In genomic region chr10:12941018-12941761, GRCm38 (mm10) we compare ENCODE assay signal across 9 mouse cellular contexts. TPM values are rescaled to one million over a fixed set of nuclear protein-coding genes. Genes with fewer than 3 reads are reported as not detected.
DNase-seq lines count a peak whose midpoint lies in the region; ATAC-seq and TF ChIP-seq lines count a peak whose summit lies in the region.
"Had no signal": no experiment of that assay in that cellular context is flagged by ENCODE, and none has a peak within 500 bp of the region (broad histone marks: within the 10 kb centered on the region; RNA-seq: fewer than 3 reads in every experiment).

No protein-coding gene starts in this region.

- peak; percentile 83 for ATAC-seq in forebrain, embryonic 12.5 days (ENCODE audit: low FRiP score)
- 0 out of 2 replicates have a peak, but pooled peaks have one; percentile 27 for ATAC-seq in intestine, embryonic 14.5 days (replicated peaks; ENCODE audit: low FRiP score, low TSS enrichment, low read depth)
- peak; percentile 53 for ATAC-seq in limb, embryonic 14.5 days (ENCODE audit: low FRiP score, low read depth)
- ATAC-seq in neural tube, embryonic 15.5 days (ENCODE audit: low FRiP score): peak; percentile 95
- no peak for ATAC-seq in erythroid progenitor cell, adult 5-6 weeks (replicated peaks; ENCODE audit: low FRiP score, poor library complexity, severe bottlenecking)

- peaks cover 7% of the 10 kb centered on the region for H3K4me1 ChIP-seq in forebrain, embryonic 12.5 days
- H3K4me1 ChIP-seq in intestine, embryonic 14.5 days (replicated peaks; ENCODE audit: control insufficient read depth, insufficient read depth, low read length): no peaks in the 10 kb centered on the region
- peaks cover 4% of the 10 kb centered on the region; the same call in 1 of the 2 replicates for H3K4me1 ChIP-seq in limb, embryonic 14.5 days (ENCODE audit: control insufficient read depth, insufficient read depth, low read length)
- peaks cover 10% of the 10 kb centered on the region for H3K4me1 ChIP-seq in neural tube, embryonic 15.5 days

- no peak for TF ChIP-seq POLR2A in limb, embryonic 14.5 days (IDR thresholded peaks at IDR 0.05; ENCODE audit: borderline replicate concordance, extremely low read depth, insufficient read depth, insufficient read length)

- peak overlapping the region; percentile 45 for H3K4me3 ChIP-seq in forebrain, embryonic 12.5 days (replicated peaks)
- H3K4me3 ChIP-seq in intestine, embryonic 14.5 days (ENCODE audit: low read depth, low read length): peak overlapping the region; percentile 35
- H3K4me3 ChIP-seq in limb, embryonic 14.5 days (replicated peaks; ENCODE audit: low read length): peak overlapping the region; percentile 42
- H3K4me3 ChIP-seq in neural tube, embryonic 15.5 days (replicated peaks): peak overlapping the region; percentile 43
- H3K4me3 ChIP-seq: erythroblast, embryonic 14.5 days had no signal

- no peaks in the 10 kb centered on the region for H3K9me3 ChIP-seq in forebrain, embryonic 12.5 days
- H3K9me3 ChIP-seq in intestine, embryonic 14.5 days (ENCODE audit: control insufficient read depth, low read length): no peaks in the 10 kb centered on the region
- no peaks in the 10 kb centered on the region for H3K9me3 ChIP-seq in limb, embryonic 14.5 days (ENCODE audit: control insufficient read depth, low read length)
- H3K9me3 ChIP-seq in neural tube, embryonic 15.5 days (replicated peaks): no peaks in the 10 kb centered on the region

- H3K27ac ChIP-seq in forebrain, embryonic 12.5 days: no peak overlapping the region
- no peak overlapping the region for H3K27ac ChIP-seq in intestine, embryonic 14.5 days (ENCODE audit: low read depth)
- no peak overlapping the region for H3K27ac ChIP-seq in limb, embryonic 14.5 days (replicated peaks; ENCODE audit: low read depth, low read length)
- H3K27ac ChIP-seq in neural tube, embryonic 15.5 days (replicated peaks): no peak overlapping the region

- peak overlapping the region; percentile 57 for H3K4me2 ChIP-seq in forebrain, embryonic 12.5 days
- peak overlapping the region; percentile 54 for H3K4me2 ChIP-seq in intestine, embryonic 14.5 days (ENCODE audit: low read length)
- peak overlapping the region; percentile 71 for H3K4me2 ChIP-seq in limb, embryonic 14.5 days (replicated peaks; ENCODE audit: low read depth, low read length, severe bottlenecking)
- peak overlapping the region; percentile 63 for H3K4me2 ChIP-seq in neural tube, embryonic 15.5 days

- no peaks in the 10 kb centered on the region for H3K36me3 ChIP-seq in forebrain, embryonic 12.5 days (replicated peaks)
- H3K36me3 ChIP-seq in intestine, embryonic 14.5 days (ENCODE audit: control insufficient read depth, insufficient read depth, low read length): no peaks in the 10 kb centered on the region
- H3K36me3 ChIP-seq in limb, embryonic 14.5 days (ENCODE audit: control insufficient read depth, insufficient read depth, low read length): no peaks in the 10 kb centered on the region
- no peaks in the 10 kb centered on the region for H3K36me3 ChIP-seq in neural tube, embryonic 15.5 days

- H3K27me3 ChIP-seq in forebrain, embryonic 12.5 days: peaks cover 31% of the 10 kb centered on the region
- peaks cover 29% of the 10 kb centered on the region for H3K27me3 ChIP-seq in intestine, embryonic 14.5 days (replicated peaks; ENCODE audit: control insufficient read depth, insufficient read depth, low read length)
- H3K27me3 ChIP-seq in limb, embryonic 14.5 days (ENCODE audit: control insufficient read depth, insufficient read depth, low read length): peaks cover 18% of the 10 kb centered on the region
- peaks cover 13% of the 10 kb centered on the region; the same call in 1 of the 2 replicates for H3K27me3 ChIP-seq in neural tube, embryonic 15.5 days (replicated peaks)

- peak overlapping the region; percentile 52 for H3K9ac ChIP-seq in forebrain, embryonic 12.5 days
- H3K9ac ChIP-seq in intestine, embryonic 14.5 days (ENCODE audit: low read length): peak overlapping the region; percentile 27; the same call in 1 of the 2 replicates
- H3K9ac ChIP-seq in limb, embryonic 14.5 days (ENCODE audit: low read depth, low read length, severe bottlenecking): peak overlapping the region; percentile 57
- H3K9ac ChIP-seq in neural tube, embryonic 15.5 days (replicated peaks): peak overlapping the region; percentile 48

- DNase-seq in cerebellum, adult 11 months: peak; percentile 14
- DNase-seq in cerebellum, adult 9-11 months: no peak
- peak; percentile 42 for DNase-seq in ES-CJ7 (ENCODE audit: low read depth, low spot score)
- peak; percentile 82 for DNase-seq in intestine, embryonic 14.5 days (ENCODE audit: low spot score)
- DNase-seq in limb, embryonic 14.5 days (ENCODE audit: low spot score): peak; percentile 38

- WGBS in forebrain, embryonic 12.5 days: 10% methylated on average over 63 of the region's 63 CpGs
- WGBS in intestine, embryonic 14.5 days: 8% methylated on average over 63 of the region's 63 CpGs
- WGBS in limb, embryonic 14.5 days: 11% methylated on average over 63 of the region's 63 CpGs
- 9% methylated on average over 63 of the region's 63 CpGs for WGBS in neural tube, embryonic 15.5 days

RNA-seq across cellular contexts. Expression of gene Stx11, which starts 22.9 kb away (rescaled TPM):
- polyA plus RNA-seq in forebrain, embryonic 12.5 days (2016; fragmentation: Nextera tagmentation; extraction: Ambion mirVana): 1.5 and 2.0 TPM in 2 replicates
- polyA plus RNA-seq in intestine, embryonic 14.5 days (2014; fragmentation: Nextera tagmentation; extraction: Ambion mirVana): 1.9 and 3.2 TPM in 2 replicates
- polyA plus RNA-seq in limb, embryonic 14.5 days (2012; rRNA removed): 2.1 TPM in 2 replicates
- polyA plus RNA-seq in limb, embryonic 14.5 days (2014; fragmentation: Nextera tagmentation; extraction: Ambion mirVana): 4.4 TPM in 2 replicates
- 3.1 and 8.8 TPM in 2 replicates for polyA plus RNA-seq in neural tube, embryonic 15.5 days (2015; fragmentation: Nextera tagmentation; extraction: Ambion mirVana)
- 5.9 and 11.5 TPM in 2 replicates for total RNA-seq in erythroid progenitor cell, adult 5-6 weeks (2015; ENCODE audit: low replicate concordance)
- total RNA-seq in erythroid progenitor cell, adult 5-6 weeks (2017; ENCODE audit: low replicate concordance): 6.9 and 10.2 TPM in 2 replicates
